Mouse (Mus musculus): ENCODE results near the gene Arfgef3. TPM values are rescaled to one million over a fixed set of nuclear protein-coding genes. Genes with fewer than 3 reads are reported as not detected.

Gene Arfgef3
- polyA plus RNA-seq (2015; fragmentation: Nextera tagmentation; extraction: Ambion mirVana) = 7.4 and 8.4 TPM in 2 replicates

GRCm38 (mm10) chr10:18743286-18744142, at the start of gene Arfgef3:
TSS of gene Arfgef3 (minus strand) at chr10:18743949.

GRCm38 (mm10) chr10:18786693-18787092, 42.9 kb upstream of the Arfgef3 start, which contains the start of gene Gm4922:
TSS of gene Gm4922 (minus strand) at chr10:18786793.

GRCm38 (mm10) chr10:18545813-18546235, 197.9 kb downstream of the Arfgef3 start, which contains the start of gene Hebp2:
TSS of gene Hebp2 (minus strand) at chr10:18546076.

Other genes starting within 250 kb of the Arfgef3 start
- gene Hebp2, start 197.9 kb downstream of the Arfgef3 start, polyA plus RNA-seq (2015; fragmentation: Nextera tagmentation; extraction: Ambion mirVana) = 20.2 and 22.7 TPM in 2 replicates
- gene Gm4922, start 42.8 kb upstream of the Arfgef3 start, polyA plus RNA-seq (2015; fragmentation: Nextera tagmentation; extraction: Ambion mirVana) = 0.23 and 0.50 TPM in 2 replicates
- gene Perp, start 101.1 kb upstream of the Arfgef3 start, polyA plus RNA-seq (2015; fragmentation: Nextera tagmentation; extraction: Ambion mirVana) = 16.7 and 17.4 TPM in 2 replicates

Data from neural tube, postnatal 0 days (tissue).